Mouse (Mus musculus) brain, embryonic 14.5 days (tissue): ENCODE results near the gene Aldh8a1.

Experiments
- CTCF ChIP-seq: fragments of 200-500 bp; IDR thresholded peaks from 2 replicates; pipeline ENCODE4 v1.5.1; 2012; ENCODE audit warnings: inconsistent platforms, mild to moderate bottlenecking, moderate library complexity, borderline replicate concordance; ENCODE audit not compliant: insufficient read depth, insufficient read length; ENCODE audit errors: extremely low read depth
- POLR2A ChIP-seq: fragments of 200-500 bp; IDR thresholded peaks from 2 replicates; pipeline ENCODE4 v1.6.1; 2012; ENCODE audit warnings: mild to moderate bottlenecking, inconsistent platforms, borderline replicate concordance; ENCODE audit not compliant: poor library complexity, insufficient read depth, insufficient read length, severe bottlenecking; ENCODE audit errors: extremely low read depth

- no peak for TF ChIP-seq CTCF
- no peak for TF ChIP-seq POLR2A
Observed at GRCm38 (mm10) chr10:21399622-21400021, 22.5 kb downstream of the Aldh8a1 start.
